Comparison of ENCODE assay signal across 8 mouse cellular contexts in the genomic region with DNA sequence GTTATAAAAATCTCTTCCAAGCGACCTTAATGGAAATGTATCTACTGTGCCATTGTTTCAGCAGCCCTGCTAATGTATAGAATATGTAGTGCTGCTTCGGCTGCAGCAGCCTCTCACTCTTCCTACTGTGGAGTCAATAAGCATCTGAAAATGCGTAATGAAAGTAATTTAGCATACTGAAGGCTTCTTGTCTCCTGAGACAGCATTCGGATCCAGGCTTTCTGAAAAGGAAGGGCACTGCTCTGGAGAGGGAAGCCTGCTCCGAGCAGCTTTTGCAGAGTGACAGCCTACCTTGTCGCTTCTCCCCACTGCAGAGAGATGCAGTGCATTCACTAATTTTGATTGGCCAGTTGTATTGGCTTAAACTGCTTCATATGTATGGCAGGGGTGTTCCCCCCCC. TPM values are rescaled to one million over a fixed set of nuclear protein-coding genes. Genes with fewer than 3 reads are reported as not detected.
DNase-seq lines count a peak whose midpoint lies in the region; ATAC-seq and TF ChIP-seq lines count a peak whose summit lies in the region.

A gene (minus strand): TSS at position 348 of the 400 bp plus-strand sequence.

- H3K9ac ChIP-seq in forebrain, embryonic 13.5 days, result peak within 1 kb of the TSS; percentile 27

- H3K36me3 ChIP-seq in forebrain, embryonic 13.5 days (ENCODE audit: poor library complexity, severe bottlenecking), result no peaks in the 10 kb centered on the region
- no peaks in the 10 kb centered on the region for H3K36me3 ChIP-seq in small intestine, adult 2 months (ENCODE audit: control insufficient read depth, insufficient read depth, low read length)

- peak within 1 kb of the TSS; percentile 32 for H3K27ac ChIP-seq in forebrain, embryonic 13.5 days
- peak within 1 kb of the TSS; percentile 77 for H3K27ac ChIP-seq in small intestine, adult 2 months (ENCODE audit: insufficient read depth, low read depth, low read length)

- H3K4me3 ChIP-seq in forebrain, embryonic 13.5 days, result peak within 1 kb of the TSS; percentile 34
- H3K4me3 ChIP-seq in small intestine, adult 2 months (ENCODE audit: low read depth, low read length), result peak within 1 kb of the TSS; percentile 20; the same call in 1 of the 2 replicates

- no peaks in the 10 kb centered on the region for H3K9me3 ChIP-seq in forebrain, embryonic 13.5 days (replicated peaks)

- 33% methylated on average over 6 of the region's 6 CpGs for WGBS in forebrain, embryonic 13.5 days
- 23% methylated on average over 6 of the region's 6 CpGs for WGBS in small intestine, adult 2 months

- peak; percentile 81 for DNase-seq in cerebellum, adult 18-20 months
- no peak for DNase-seq in heart, postnatal 4 days
- DNase-seq in left cerebral cortex, postnatal 4 days, result peak; percentile 24
- no peak for DNase-seq in lung, postnatal 25 days (ENCODE audit: low spot score)
- no peak for DNase-seq in gastrocnemius, postnatal 10 days
- no peak for DNase-seq in lung, postnatal 4 days

- peak; percentile 91 for ATAC-seq in forebrain, embryonic 13.5 days

- peak within 1 kb of the TSS; percentile 47 for H3K4me2 ChIP-seq in forebrain, embryonic 13.5 days

- no peak for TF ChIP-seq CTCF in small intestine, adult 2 months (IDR thresholded peaks at IDR 0.05; ENCODE audit: extremely low read depth, insufficient read length, insufficient replicate concordance, low read depth, low read length)

- no peak for TF ChIP-seq POLR2A in small intestine, adult 2 months (IDR thresholded peaks at IDR 0.05; ENCODE audit: low read depth, low read length)

- intact Hi-C loops in left cerebral cortex, postnatal 4 days (cut with DNase I), result loop anchor here (10.0 kb wide), 1 partner anchor 209 kb away; no protein-coding TSS in a partner anchor

- H3K27me3 ChIP-seq in forebrain, embryonic 13.5 days, result no peaks in the 10 kb centered on the region
- no peaks in the 10 kb centered on the region for H3K27me3 ChIP-seq in small intestine, adult 2 months (ENCODE audit: control insufficient read depth, insufficient read depth, low read length)

- H3K4me1 ChIP-seq in forebrain, embryonic 13.5 days, result peaks cover 5% of the 10 kb centered on the region; the same call in 1 of the 2 replicates
- no peaks in the 10 kb centered on the region for H3K4me1 ChIP-seq in small intestine, adult 2 months (ENCODE audit: control insufficient read depth, insufficient read depth, insufficient read length, low read length)

RNA-seq across cellular contexts. Expression of the gene that starts here (rescaled TPM):
- 6.6 and 8.7 TPM in 2 replicates for polyA plus RNA-seq in forebrain, embryonic 13.5 days (2015; fragmentation: Nextera tagmentation; extraction: Ambion mirVana)
- 10 to 100 TPM; 20.9 to 22.4 TPM for total RNA-seq in heart, postnatal 4 days (2021)
- 10 to 100 TPM; 21.7 to 25.4 TPM for total RNA-seq in left cerebral cortex, postnatal 4 days (2021)
- 0.05 and 0.13 TPM in 2 replicates for polyA plus RNA-seq in small intestine, adult 2 months (2012; rRNA removed)
- total RNA-seq in gastrocnemius, postnatal 10 days (2021), result not detected

Comparison
In these comparisons a context has a peak if more than half of its experiments do, and no peak if none do; other contexts are left out.
1. RNA of the gene that starts here (total RNA-seq): 21.7 to 25.4 TPM in left cerebral cortex, postnatal 4 days and 20.9 to 22.4 TPM in heart, postnatal 4 days; not detected in gastrocnemius, postnatal 10 days; every median in the first group is over 10 times any median in the second.
2. DNase-seq: peak in cerebellum, adult 18-20 months (2 of 2) and left cerebral cortex, postnatal 4 days (single experiment); none in heart, postnatal 4 days (single experiment), lung, postnatal 25 days (single experiment), gastrocnemius, postnatal 10 days (single experiment) and lung, postnatal 4 days (0 of 2).